Mouse (Mus musculus): Measurements from ENCODE around the gene Phf20. TPM values are rescaled to one million over a fixed set of nuclear protein-coding genes. Genes with fewer than 3 reads are reported as not detected.

Gene Phf20
- polyA plus RNA-seq (2012; rRNA removed): 29.2 and 32.2 TPM in 2 replicates

DNA sequence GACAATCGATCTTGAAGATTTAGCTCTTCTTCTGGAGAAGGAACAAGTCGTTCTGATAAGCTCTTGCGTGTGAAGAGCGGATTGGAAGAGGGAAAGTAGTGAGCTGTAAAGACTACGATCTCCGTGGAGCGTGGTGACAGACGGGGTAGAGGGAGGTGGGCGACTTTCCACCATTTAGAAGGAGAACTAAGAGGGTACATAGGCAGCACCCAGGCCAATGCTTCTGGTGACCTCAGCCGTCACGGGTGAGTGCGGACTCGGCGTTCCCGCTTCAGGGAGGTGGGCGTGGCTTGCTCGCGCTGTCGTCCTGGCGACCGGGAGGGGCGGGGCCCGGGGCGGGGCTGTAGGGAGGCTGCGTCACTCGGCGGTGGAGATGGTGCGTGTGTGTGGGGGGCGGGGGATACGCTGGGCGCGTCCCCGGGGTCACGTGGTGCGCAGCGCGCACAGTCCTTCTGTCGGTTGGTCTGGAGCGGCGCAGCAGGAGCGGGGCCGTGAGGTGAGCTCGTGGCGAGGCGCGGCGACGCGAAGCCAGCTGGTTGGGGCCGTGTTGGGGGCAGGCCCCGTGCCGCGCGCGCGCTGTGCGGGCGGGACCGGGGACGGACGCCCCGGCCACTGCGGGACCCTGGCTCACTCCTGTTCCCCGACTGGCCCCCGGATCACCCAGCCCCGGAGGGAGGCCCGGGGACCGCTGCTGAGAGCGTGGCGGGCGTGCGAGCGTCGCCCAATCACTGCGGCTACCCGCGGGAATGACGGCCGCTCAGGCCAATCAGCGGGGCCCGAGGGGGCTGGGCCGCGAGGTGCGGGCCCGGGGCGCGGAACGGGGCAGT is at the start of gene Phf20:
Phf20 (plus strand) TSS at position 165 of the 827 bp plus-strand sequence.

GRCm38 (mm10) chr2:156180094-156180821 is 16.0 kb upstream of the Phf20 start, which contains the start of gene Rbm39:
Rbm39 (minus strand) TSS chr2:156180238.

DNA sequence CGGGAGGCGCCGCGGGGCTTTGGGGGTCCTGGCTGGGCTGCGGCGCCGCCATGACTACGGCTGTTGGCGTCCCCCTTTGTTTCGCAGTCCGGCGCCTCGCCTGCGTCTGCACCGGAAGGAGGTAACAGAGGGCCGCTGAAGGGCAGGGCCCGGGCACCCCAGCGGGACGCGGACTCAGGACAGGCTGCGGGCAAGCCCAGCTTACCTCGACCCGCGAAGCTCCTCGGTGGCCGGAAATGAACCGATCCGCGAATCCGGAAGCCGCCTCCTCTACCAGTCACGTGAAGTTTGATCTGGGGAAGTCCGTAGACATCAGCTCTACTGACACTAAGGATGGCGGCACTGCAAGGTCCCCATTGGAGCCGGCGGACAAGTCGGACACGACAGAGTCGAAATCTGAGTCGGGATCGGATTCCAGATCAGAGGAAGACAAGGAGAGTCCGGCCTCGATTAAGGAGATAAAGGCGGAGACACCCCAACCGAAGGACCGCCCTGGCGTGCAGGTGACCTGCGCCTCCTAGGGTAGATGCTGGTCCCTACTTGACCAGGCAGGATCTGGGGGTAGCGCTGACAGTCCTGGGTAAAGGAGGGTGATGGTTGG is 116.1 kb downstream of the Phf20 start, which contains the start of the genes Cnbd2 and Scand1:
Cnbd2 (plus strand) TSS at position 3 of the 601 bp plus-strand sequence.
Scand1 (minus strand) TSS at position 408 of the 601 bp plus-strand sequence.

Other genes starting within 250 kb of the Phf20 start
- gene Cep250, start 240.0 kb upstream of the Phf20 start, polyA plus RNA-seq (2012; rRNA removed): 12.7 and 14.5 TPM in 2 replicates
- 1.3 and 1.9 TPM in 2 replicates for gene 6430550D23Rik, start 188.5 kb upstream of the Phf20 start, polyA plus RNA-seq (2012; rRNA removed)
- gene Ergic3, start 188.4 kb upstream of the Phf20 start, polyA plus RNA-seq (2012; rRNA removed): 340 and 531 TPM in 2 replicates
- 0.69 and 2.6 TPM in 2 replicates for gene Fer1l4, start 143.5 kb upstream of the Phf20 start, polyA plus RNA-seq (2012; rRNA removed)
- 3.5 and 4.3 TPM in 2 replicates for gene Spag4, start 131.3 kb upstream of the Phf20 start, polyA plus RNA-seq (2012; rRNA removed)
- gene Cpne1, start 84.5 kb upstream of the Phf20 start, polyA plus RNA-seq (2012; rRNA removed): 100 and 120 TPM in 2 replicates
- gene Rbm12, start 84.5 kb upstream of the Phf20 start, polyA plus RNA-seq (2012; rRNA removed): 7.3 and 30.1 TPM in 2 replicates
- 0.69 and 1.3 TPM in 2 replicates for gene Gm28036, start 69.4 kb upstream of the Phf20 start, polyA plus RNA-seq (2012; rRNA removed)
- 334 and 385 TPM in 2 replicates for gene Romo1, start 52.4 kb upstream of the Phf20 start, polyA plus RNA-seq (2012; rRNA removed)
- 77.6 and 79.5 TPM in 2 replicates for gene Nfs1, start 52.3 kb upstream of the Phf20 start, polyA plus RNA-seq (2012; rRNA removed)
- gene Rbm39, start 16.2 kb upstream of the Phf20 start, polyA plus RNA-seq (2012; rRNA removed): 64.9 and 70.8 TPM in 2 replicates
- gene Cnbd2, start 115.8 kb downstream of the Phf20 start, polyA plus RNA-seq (2012; rRNA removed): 1.2 and 1.5 TPM in 2 replicates
- gene Scand1, start 116.2 kb downstream of the Phf20 start, polyA plus RNA-seq (2012; rRNA removed): 289 and 408 TPM in 2 replicates
- gene Epb41l1, start 224.4 kb downstream of the Phf20 start, polyA plus RNA-seq (2012; rRNA removed): 46.6 and 50.9 TPM in 2 replicates

All from ovary, adult 2 months (tissue).